Mouse (Mus musculus) adrenal gland, postnatal 14 days (tissue): ENCODE measurements around the gene Slc16a6. TPM values are rescaled to one million over a fixed set of nuclear protein-coding genes. Genes with fewer than 3 reads are reported as not detected.

ENCODE experiments used
- DNase-seq: peaks from one replicate; pipeline ENCODE4 v3.0.0; 2021; ENCODE audit warnings: mixed read lengths
- microRNA-seq, 2 experiments: library from miRNA; unstranded; fragments of <30 nt; microRNA quantifications; one replicate each; pipeline ENCODE4 v1.2.0; 2021
- total RNA-seq: library from RNA; stranded (reverse); gene quantifications from 2 replicates; pipeline ENCODE4 v1.2.3, GENCODE M21; 2021

The Slc16a6 gene
- total RNA-seq, 1 experiment from 2014 or later, result 2.4 TPM

- no peak for DNase-seq
These were observed 56.5 kb downstream of the Slc16a6 start for GRCm38 (mm10) chr11:109416709-109417420.

GRCm38 (mm10) chr11:109414802-109415201, 58.6 kb downstream of the Slc16a6 start:
- DNase-seq, result no peak

GRCm38 (mm10) chr11:109413617-109414016, 59.8 kb downstream of the Slc16a6 start, which contains the start of gene 9930022D16Rik:
9930022D16Rik (plus strand) TSS chr11:109413917.
- no peak for DNase-seq

- no peak for DNase-seq
These were observed 63.0 kb downstream of the Slc16a6 start for GRCm38 (mm10) chr11:109410197-109410980.

GRCm38 (mm10) chr11:109406431-109406830, 67.0 kb downstream of the Slc16a6 start:
- DNase-seq, result no peak

Small RNAs within 50 kb of the gene (microRNA-seq; reads per million reads assigned to microRNA genes)
- gene Gm25540, result 0 reads per million in 2 experiments

Other genes with a start within 250 kb of the Slc16a6 start
- gene Rgs9, start 175.5 kb downstream of the Slc16a6 start, total RNA-seq, result 4.5 and 7.4 TPM in 2 replicates
- 61.7 and 65.3 TPM in 2 replicates for gene Gna13, start 110.8 kb downstream of the Slc16a6 start, total RNA-seq
- not detected in 2 replicates for gene 9930022D16Rik, start 59.7 kb downstream of the Slc16a6 start, total RNA-seq
- 41.0 and 41.1 TPM in 2 replicates for gene Amz2, start 47.7 kb downstream of the Slc16a6 start, total RNA-seq
- 3.3 and 7.0 TPM in 2 replicates for gene Arsg, start 224 bp downstream of the Slc16a6 start, total RNA-seq
- 31.9 and 40.0 TPM in 2 replicates for gene Wipi1, start 138.4 kb upstream of the Slc16a6 start, total RNA-seq
- gene Prkar1a, start 175.8 kb upstream of the Slc16a6 start, total RNA-seq, result 346 and 353 TPM in 2 replicates
- 6.0 and 9.0 TPM in 2 replicates for gene Fam20a, start 248.7 kb upstream of the Slc16a6 start, total RNA-seq